Mouse (Mus musculus) embryonic facial prominence, embryonic 13.5 days (tissue): Measurements from ENCODE around the gene Igf1r. TPM values are rescaled to one million over a fixed set of nuclear protein-coding genes. Genes with fewer than 3 reads are reported as not detected.
"Not testable (repeated sequence)": the region's sequence is repeated elsewhere in the genome, so short reads cannot be mapped to it uniquely, and the experiment has no call there.

Experiments
- ATAC-seq: fragments of 200-750 bp; cut with Nextera tagmentation; 2 replicates; pipeline ENCODE4 v1.8.0; 2017; ENCODE audit warnings: low read depth; ENCODE audit not compliant: insufficient number of reproducible peaks, insufficient read depth, low FRiP score, low TSS enrichment
- H3K27ac ChIP-seq: fragments of 300-500 bp; sonication (generic); 2 replicates; pipeline ENCODE4 v1.5.1; 2015; ENCODE audit warnings: moderate library complexity, mild to moderate bottlenecking, inconsistent platforms
- H3K27me3 ChIP-seq: fragments of 300-500 bp; sonication (generic); 2 replicates; pipeline ENCODE4 v1.6.1; 2015; ENCODE audit warnings: mild to moderate bottlenecking, inconsistent platforms
- H3K36me3 ChIP-seq: fragments of 300-500 bp; sonication (generic); 2 replicates; pipeline ENCODE4 v1.6.1; 2015; ENCODE audit warnings: mild to moderate bottlenecking, inconsistent platforms
- H3K4me1 ChIP-seq: fragments of 300-500 bp; sonication (generic); 2 replicates; pipeline ENCODE4 v1.6.1; 2015; ENCODE audit warnings: inconsistent platforms
- H3K4me2 ChIP-seq: fragments of 300-500 bp; sonication (generic); 2 replicates; pipeline ENCODE4 v1.6.1; 2015; ENCODE audit warnings: moderate library complexity, mild to moderate bottlenecking, inconsistent platforms
- H3K4me3 ChIP-seq: fragments of 300-500 bp; sonication (generic); 2 replicates; pipeline ENCODE4 v1.5.1; 2015; ENCODE audit warnings: mild to moderate bottlenecking, inconsistent platforms
- H3K9ac ChIP-seq: fragments of 300-500 bp; sonication (generic); 2 replicates; pipeline ENCODE4 v1.6.1; 2015; ENCODE audit warnings: mild to moderate bottlenecking, inconsistent platforms
- H3K9me3 ChIP-seq: fragments of 300-500 bp; sonication (generic); 2 replicates; pipeline ENCODE4 v1.6.1; 2016; ENCODE audit warnings: inconsistent platforms
- WGBS: fragments of 180-500 bp; shearing (Covaris S2); methylation state at CpG from one replicate; pipeline ENCODE4 v1.1.7; 2015; ENCODE audit warnings: mixed read lengths; 5-methylcytosine and 5-hydroxymethylcytosine counted together
- polyA plus RNA-seq: library from polyadenylated mRNA; unstranded; fragments of >200 nt; fragmentation: Nextera tagmentation; extraction: Ambion mirVana; gene quantifications from 2 replicates; pipeline ENCODE4 v1.2.1, GENCODE M21; 2015

Gene Igf1r
- polyA plus RNA-seq, 1 experiment from 2014 or later = 28.7 TPM

- Histone ChIP-seq H3K9ac (peak overlapping the region; percentile 66), H3K4me1 (peaks cover 36% of the 10 kb centered on the region), H3K27me3 (peaks cover 12% of the 10 kb centered on the region), H3K36me3 (no peaks in the 10 kb centered on the region), H3K4me2 (peak overlapping the region; percentile 69), H3K4me3 (peak overlapping the region; percentile 37), H3K9me3 (no peaks in the 10 kb centered on the region), H3K27ac (peak overlapping the region; percentile 66)
- 0 out of 2 replicates have a peak, but pooled peaks have one; percentile 52 for ATAC-seq
- WGBS = 3% methylated on average over 36 of the region's 36 CpGs
Measured at GRCm38 (mm10) chr7:68275838-68276731, 323.5 kb downstream of the Igf1r start.

- H3K36me3 ChIP-seq = no peaks in the 10 kb centered on the region
- no peak for ATAC-seq
- peak overlapping the region; percentile 41 for H3K27ac ChIP-seq
- peaks cover 36% of the 10 kb centered on the region for H3K4me1 ChIP-seq
- H3K4me3 ChIP-seq = no peak overlapping the region
- H3K9me3 ChIP-seq = no peaks in the 10 kb centered on the region
- 9% methylated on average over 11 of the region's 11 CpGs for WGBS
- H3K9ac ChIP-seq = no peak overlapping the region
- H3K27me3 ChIP-seq = peaks cover 12% of the 10 kb centered on the region
- peak overlapping the region; percentile 69 for H3K4me2 ChIP-seq
Measured at GRCm38 (mm10) chr7:68277054-68277896, 324.6 kb downstream of the Igf1r start.

- no peaks in the 10 kb centered on the region for H3K36me3 ChIP-seq
- H3K9me3 ChIP-seq = no peaks in the 10 kb centered on the region
- ATAC-seq = no peak
- no peak overlapping the region for H3K9ac ChIP-seq
- peaks cover 12% of the 10 kb centered on the region for H3K27me3 ChIP-seq
- peaks cover 36% of the 10 kb centered on the region for H3K4me1 ChIP-seq
- 48% methylated on average over 4 of the region's 4 CpGs for WGBS
- H3K27ac ChIP-seq = peak overlapping the region; percentile 41; the same call in 1 of the 2 replicates
- H3K4me2 ChIP-seq = no peak overlapping the region
- H3K4me3 ChIP-seq = no peak overlapping the region
Measured at GRCm38 (mm10) chr7:68277897-68278270, 325.3 kb downstream of the Igf1r start.

GRCm38 (mm10) chr7:68278385-68278784 lies 325.8 kb downstream of the Igf1r start:
- Histone ChIP-seq H3K36me3 (no peaks in the 10 kb centered on the region), H3K27ac (peak overlapping the region; percentile 41; the same call in 1 of the 2 replicates), H3K9me3 (no peaks in the 10 kb centered on the region), H3K4me2 (no peak overlapping the region), H3K9ac (no peak overlapping the region), H3K27me3 (peaks cover 12% of the 10 kb centered on the region), H3K4me3 (no peak overlapping the region), H3K4me1 (peaks cover 36% of the 10 kb centered on the region)
- WGBS = 92% methylated on average over 6 of the region's 6 CpGs
- ATAC-seq = no peak

- Histone ChIP-seq H3K36me3 (no peaks in the 10 kb centered on the region), H3K9ac (no peak overlapping the region), H3K27me3 (peaks cover 12% of the 10 kb centered on the region), H3K9me3 (no peaks in the 10 kb centered on the region), H3K4me3 (no peak overlapping the region), H3K4me2 (no peak overlapping the region), H3K4me1 (peaks cover 40% of the 10 kb centered on the region), H3K27ac (no peak overlapping the region)
- WGBS = 63% methylated on average over 6 of the region's 6 CpGs
- ATAC-seq = no peak
Measured at GRCm38 (mm10) chr7:68278908-68279307, 326.3 kb downstream of the Igf1r start.

GRCm38 (mm10) chr7:68279481-68279880 lies 326.9 kb downstream of the Igf1r start:
- H3K4me1 ChIP-seq = peaks cover 42% of the 10 kb centered on the region
- H3K4me2 ChIP-seq = no peak overlapping the region
- H3K27me3 ChIP-seq = peaks cover 9% of the 10 kb centered on the region
- H3K9me3 ChIP-seq = no peaks in the 10 kb centered on the region
- H3K36me3 ChIP-seq = no peaks in the 10 kb centered on the region
- no peak overlapping the region for H3K27ac ChIP-seq
- WGBS = 87% methylated on average over 7 of the region's 7 CpGs
- no peak overlapping the region for H3K9ac ChIP-seq
- no peak for ATAC-seq
- H3K4me3 ChIP-seq = no peak overlapping the region

- no peak overlapping the region for H3K27ac ChIP-seq
- no peaks in the 10 kb centered on the region for H3K36me3 ChIP-seq
- H3K4me2 ChIP-seq = no peak overlapping the region
- peaks cover 43% of the 10 kb centered on the region for H3K4me1 ChIP-seq
- H3K4me3 ChIP-seq = no peak overlapping the region
- H3K27me3 ChIP-seq = peaks cover 5% of the 10 kb centered on the region
- WGBS = 91% methylated on average over 19 of the region's 19 CpGs
- H3K9me3 ChIP-seq = no peaks in the 10 kb centered on the region
- H3K9ac ChIP-seq = no peak overlapping the region
- no peak for ATAC-seq
Measured at GRCm38 (mm10) chr7:68280352-68280869, 327.8 kb downstream of the Igf1r start.

- Histone ChIP-seq H3K36me3 (no peaks in the 10 kb centered on the region), H3K4me2 (no peak overlapping the region), H3K4me1 (peaks cover 43% of the 10 kb centered on the region), H3K4me3 (no peak overlapping the region), H3K9me3 (no peaks in the 10 kb centered on the region), H3K27ac (no peak overlapping the region), H3K27me3 (peaks cover 1% of the 10 kb centered on the region), H3K9ac (no peak overlapping the region)
- no peak for ATAC-seq
- 67% methylated on average over 5 of the region's 5 CpGs for WGBS
Measured at GRCm38 (mm10) chr7:68281341-68281740, 328.7 kb downstream of the Igf1r start.

GRCm38 (mm10) chr7:68282304-68283132 lies 329.9 kb downstream of the Igf1r start:
- H3K9me3 ChIP-seq = no peaks in the 10 kb centered on the region
- peaks cover 32% of the 10 kb centered on the region for H3K4me1 ChIP-seq
- no peaks in the 10 kb centered on the region for H3K27me3 ChIP-seq
- WGBS = 79% methylated on average over 22 of the region's 22 CpGs
- no peak overlapping the region for H3K9ac ChIP-seq
- no peak for ATAC-seq
- H3K4me2 ChIP-seq = no peak overlapping the region
- no peak overlapping the region for H3K4me3 ChIP-seq
- no peak overlapping the region for H3K27ac ChIP-seq
- H3K36me3 ChIP-seq = no peaks in the 10 kb centered on the region

- not testable (repeated sequence) for H3K9me3 ChIP-seq, H3K36me3 ChIP-seq, H3K27ac ChIP-seq, H3K4me2 ChIP-seq, H3K4me3 ChIP-seq, H3K9ac ChIP-seq, ATAC-seq, H3K27me3 ChIP-seq
- 82% methylated on average over 4 of the region's 4 CpGs for WGBS
- H3K4me1 ChIP-seq = peaks cover 26% of the 10 kb centered on the region
Measured at GRCm38 (mm10) chr7:68283133-68283520, 330.5 kb downstream of the Igf1r start.
